Mouse (Mus musculus) embryonic facial prominence, embryonic 11.5 days (tissue): ENCODE results near the gene Lyst. TPM values are rescaled to one million over a fixed set of nuclear protein-coding genes. Genes with fewer than 3 reads are reported as not detected.

Source experiments
- ATAC-seq: fragments of 200-750 bp; cut with Nextera tagmentation; replicated peaks from 2 replicates; pipeline ENCODE4 v1.8.0; 2017; ENCODE audit warnings: low read depth; ENCODE audit not compliant: insufficient number of reproducible peaks, low FRiP score, low TSS enrichment
- DNase-seq: peaks from one replicate; pipeline ENCODE4 v3.0.0-alpha.2; 2015; ENCODE audit warnings: low spot score
- H3K27ac ChIP-seq: fragments of 300-500 bp; sonication (generic); replicated peaks from 2 replicates; pipeline ENCODE4 v1.5.1; 2014; ENCODE audit warnings: mild to moderate bottlenecking, low read depth, low read length, control low read depth
- H3K27me3 ChIP-seq: fragments of 300-500 bp; sonication (generic); 2 replicates; pipeline ENCODE4 v1.6.1; 2014; ENCODE audit warnings: mild to moderate bottlenecking, low read length, moderate library complexity, mixed read lengths; ENCODE audit not compliant: control insufficient read depth, insufficient read depth
- H3K36me3 ChIP-seq: fragments of 300-500 bp; sonication (generic); replicated peaks from 2 replicates; pipeline ENCODE4 v1.6.1; 2014; ENCODE audit warnings: low read depth, mild to moderate bottlenecking, low read length, moderate library complexity, mixed read lengths; ENCODE audit not compliant: control insufficient read depth, insufficient read depth
- H3K4me1 ChIP-seq: fragments of 300-500 bp; sonication (generic); 2 replicates; pipeline ENCODE4 v1.6.1; 2014; ENCODE audit warnings: low read length, mixed read lengths; ENCODE audit not compliant: control insufficient read depth, insufficient read depth
- H3K4me2 ChIP-seq: fragments of 300-500 bp; sonication (generic); 2 replicates; pipeline ENCODE4 v1.6.1; 2014; ENCODE audit warnings: low read depth, mild to moderate bottlenecking, control low read depth, low read length, moderate library complexity
- H3K4me3 ChIP-seq: fragments of 300-500 bp; sonication (generic); 2 replicates; pipeline ENCODE4 v1.5.1; 2014; ENCODE audit warnings: low read depth, low read length, control low read depth
- H3K9ac ChIP-seq: fragments of 300-500 bp; sonication (generic); replicated peaks from 2 replicates; pipeline ENCODE4 v1.6.1; 2014; ENCODE audit warnings: mild to moderate bottlenecking, control low read depth, low read length
- H3K9me3 ChIP-seq: fragments of 300-500 bp; sonication (generic); replicated peaks from 2 replicates; pipeline ENCODE4 v1.6.1; 2016; ENCODE audit warnings: mild to moderate bottlenecking, low read length, inconsistent platforms, mixed read lengths; ENCODE audit not compliant: control insufficient read depth
- WGBS: fragments of 180-500 bp; shearing (Covaris S2); extraction: QIAGEN DNeasy Blood & Tissue Kit; methylation state at CpG from one replicate; pipeline ENCODE4 v1.1.7; 2014; 5-methylcytosine and 5-hydroxymethylcytosine counted together
- polyA plus RNA-seq: library from polyadenylated mRNA; unstranded; fragments of >200 nt; fragmentation: Nextera tagmentation; extraction: Ambion mirVana; gene quantifications from 2 replicates; pipeline ENCODE4 v1.2.1, GENCODE M21; 2014

The Lyst gene
- polyA plus RNA-seq, 1 experiment from 2014 or later: 1.6 TPM

DNA sequence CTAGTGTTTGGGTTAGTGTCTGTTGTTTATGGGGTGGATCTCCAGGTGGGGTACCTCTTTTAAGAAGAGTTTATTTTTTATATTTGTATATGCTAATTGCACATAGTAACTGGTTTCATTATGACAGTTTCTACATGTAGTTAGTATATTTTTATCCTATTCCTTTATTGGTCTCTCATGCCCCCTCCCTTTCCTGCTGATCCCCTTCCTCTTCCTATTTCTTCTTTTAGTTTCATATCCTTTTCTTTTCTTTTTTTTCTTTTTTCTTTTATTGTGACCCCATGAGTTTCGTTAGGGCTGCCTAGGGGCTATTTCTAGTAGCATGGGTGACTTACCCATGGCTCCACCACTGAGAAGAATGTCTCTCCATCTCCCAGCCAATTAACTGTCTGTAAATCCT lies 36.5 kb upstream of the Lyst start:
- H3K4me2 ChIP-seq: no peak overlapping the region
- WGBS: 52% methylated on average over 1 of the region's 1 CpGs
- no peaks in the 10 kb centered on the region for H3K9me3 ChIP-seq
- ATAC-seq (no peak), DNase-seq (no peak)
- H3K36me3 ChIP-seq: no peaks in the 10 kb centered on the region
- no peaks in the 10 kb centered on the region for H3K27me3 ChIP-seq
- no peaks in the 10 kb centered on the region for H3K4me1 ChIP-seq
- H3K9ac ChIP-seq: no peak overlapping the region
- H3K4me3 ChIP-seq: no peak overlapping the region
- no peak overlapping the region for H3K27ac ChIP-seq

DNA sequence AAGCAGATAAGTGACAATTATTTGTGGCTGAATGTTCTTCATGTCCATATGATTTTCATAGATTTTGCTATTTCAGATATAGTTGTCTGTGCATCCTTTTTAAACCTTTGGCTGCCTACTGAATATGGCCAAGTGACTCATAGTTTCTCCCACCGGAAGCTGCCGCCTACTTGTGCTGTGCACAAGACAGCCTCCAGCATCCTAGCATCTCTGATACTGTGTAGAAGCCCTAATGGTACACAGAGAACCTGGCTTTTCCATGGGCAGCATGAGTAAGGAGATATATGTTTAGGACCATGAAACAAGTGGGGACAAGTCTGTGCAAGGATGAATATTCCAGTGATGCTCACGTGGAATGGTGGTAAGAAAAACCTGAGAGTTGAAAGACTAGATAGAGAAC lies 35.0 kb upstream of the Lyst start:
- 92% methylated on average over 3 of the region's 3 CpGs for WGBS
- H3K36me3 ChIP-seq: no peaks in the 10 kb centered on the region
- no peaks in the 10 kb centered on the region for H3K9me3 ChIP-seq
- H3K4me1 ChIP-seq: no peaks in the 10 kb centered on the region
- no peak overlapping the region for H3K4me2 ChIP-seq
- H3K4me3 ChIP-seq: no peak overlapping the region
- DNase-seq (no peak), ATAC-seq (no peak)
- no peak overlapping the region for H3K27ac ChIP-seq
- no peaks in the 10 kb centered on the region for H3K27me3 ChIP-seq
- no peak overlapping the region for H3K9ac ChIP-seq

DNA sequence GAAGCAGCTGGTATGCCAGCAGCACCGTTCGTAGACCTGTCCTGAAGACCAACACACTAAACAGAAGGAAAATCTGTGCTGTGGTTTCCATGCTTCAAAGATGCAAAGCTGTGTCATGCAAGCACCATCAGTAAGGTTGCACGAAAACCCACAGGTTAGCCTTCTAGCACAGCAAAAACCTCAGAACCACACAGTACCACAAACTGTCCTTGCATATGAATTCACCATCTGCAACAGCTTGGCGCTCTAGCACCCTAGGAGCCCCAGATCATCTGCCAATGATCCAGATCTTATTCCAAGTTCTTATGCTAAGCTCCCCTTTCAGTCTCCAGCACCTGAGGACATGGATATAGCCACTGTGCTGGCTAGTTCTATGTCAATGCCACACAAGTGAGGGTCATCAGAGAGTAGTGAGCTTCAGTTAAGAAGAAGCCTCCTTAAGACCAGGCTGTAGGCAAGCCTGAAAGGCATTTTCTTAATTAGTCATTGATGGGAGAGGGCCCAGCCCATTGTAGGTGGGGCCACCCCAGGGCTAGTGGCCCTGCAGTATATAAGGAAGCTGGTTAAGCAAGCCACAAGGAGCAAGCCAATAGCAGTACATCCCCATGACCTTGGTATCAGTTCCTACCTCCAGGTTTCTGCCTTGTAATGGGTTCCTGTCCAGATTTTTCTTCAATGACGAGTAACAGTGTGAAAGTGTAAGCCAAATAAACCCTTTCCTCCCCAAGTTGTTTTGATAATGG lies 33.0 kb upstream of the Lyst start:
- no peak for DNase-seq
- no peaks in the 10 kb centered on the region for H3K4me1 ChIP-seq
- no peaks in the 10 kb centered on the region for H3K27me3 ChIP-seq
- no peaks in the 10 kb centered on the region for H3K9me3 ChIP-seq
- H3K4me2 ChIP-seq: no peak overlapping the region
- no peak overlapping the region for H3K4me3 ChIP-seq
- no peak overlapping the region for H3K27ac ChIP-seq
- WGBS: 83% methylated on average over 5 of the region's 5 CpGs
- no peaks in the 10 kb centered on the region for H3K36me3 ChIP-seq
- H3K9ac ChIP-seq: no peak overlapping the region
- ATAC-seq: no peak

DNA sequence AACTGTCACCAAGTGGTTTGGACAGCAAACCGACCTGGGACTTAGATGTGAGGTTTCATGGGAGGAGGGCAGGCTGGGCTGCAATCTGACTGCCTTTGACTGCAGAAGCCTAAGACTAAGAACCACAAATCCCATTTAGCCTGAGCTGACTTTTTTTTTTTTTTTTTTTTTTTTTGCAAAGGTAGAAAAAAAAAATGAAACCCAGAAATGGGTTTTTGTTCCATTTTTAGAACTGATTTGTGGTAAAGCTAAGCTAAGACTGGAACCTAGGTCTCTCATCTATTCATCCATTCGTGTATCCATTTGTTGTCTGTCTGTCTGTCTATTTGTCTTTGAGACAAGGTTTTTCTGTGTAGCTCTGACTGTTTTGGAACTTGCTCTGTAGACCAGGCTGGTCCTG lies 31.9 kb upstream of the Lyst start:
- Histone ChIP-seq H3K4me3 (no peak overlapping the region), H3K27ac (no peak overlapping the region), H3K36me3 (no peaks in the 10 kb centered on the region), H3K4me2 (no peak overlapping the region), H3K9ac (no peak overlapping the region), H3K27me3 (no peaks in the 10 kb centered on the region), H3K4me1 (no peaks in the 10 kb centered on the region), H3K9me3 (no peaks in the 10 kb centered on the region)
- DNase-seq (no peak), ATAC-seq (no peak)
- 72% methylated on average over 2 of the region's 2 CpGs for WGBS

DNA sequence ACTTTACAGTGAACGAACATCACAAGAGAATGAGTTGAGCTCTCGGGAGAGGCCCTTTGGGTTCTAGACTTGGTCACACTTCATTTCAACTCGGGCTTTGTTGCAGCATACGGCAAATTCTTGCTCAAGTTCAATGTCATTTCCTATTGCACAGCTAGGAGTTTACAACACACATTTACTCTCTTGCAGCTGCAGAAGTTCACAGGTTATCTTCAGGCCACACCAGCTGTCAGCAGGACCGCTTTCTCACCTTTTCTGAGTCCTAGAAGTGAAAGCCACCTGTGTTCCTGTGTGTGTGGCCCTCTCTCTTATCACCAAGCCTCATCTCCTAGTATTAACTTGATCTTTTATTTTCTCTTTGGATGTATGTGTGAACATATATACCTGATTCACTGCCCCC lies 31.3 kb upstream of the Lyst start:
- ATAC-seq: no peak

DNA sequence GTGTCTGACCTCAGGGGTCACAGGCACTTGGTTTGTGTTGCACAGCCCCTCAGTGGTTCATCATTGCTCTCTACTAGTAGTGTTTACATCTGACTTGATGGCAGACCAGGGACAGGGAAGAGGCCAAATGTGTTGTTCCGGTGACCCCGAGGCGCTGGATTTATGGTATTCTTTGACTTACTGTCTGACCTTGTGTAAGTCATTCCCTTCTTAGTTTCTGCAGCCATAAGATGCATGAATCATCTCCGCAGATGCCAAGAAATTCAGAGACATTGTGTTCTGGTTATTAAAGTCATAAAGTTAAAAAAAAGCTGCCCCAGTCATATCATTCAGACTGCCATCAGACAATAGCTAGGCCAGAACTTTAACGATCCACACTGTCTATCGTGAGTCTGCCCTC lies 27.6 kb upstream of the Lyst start:
- H3K36me3 ChIP-seq: no peaks in the 10 kb centered on the region
- no peak for ATAC-seq
- no peaks in the 10 kb centered on the region for H3K9me3 ChIP-seq
- H3K4me1 ChIP-seq: no peaks in the 10 kb centered on the region
- WGBS: 81% methylated on average over 6 of the region's 6 CpGs
- no peak overlapping the region for H3K4me2 ChIP-seq
- H3K27ac ChIP-seq: no peak overlapping the region
- DNase-seq: no peak
- H3K27me3 ChIP-seq: no peaks in the 10 kb centered on the region
- no peak overlapping the region for H3K4me3 ChIP-seq
- H3K9ac ChIP-seq: no peak overlapping the region

More for the DNA sequence above, 31.3 kb upstream of the Lyst start:
- Histone ChIP-seq H3K36me3 (no peaks in the 10 kb centered on the region), H3K27ac (no peak overlapping the region), H3K4me1 (no peaks in the 10 kb centered on the region), H3K4me2 (no peak overlapping the region), H3K27me3 (no peaks in the 10 kb centered on the region), H3K4me3 (no peak overlapping the region), H3K9me3 (no peaks in the 10 kb centered on the region), H3K9ac (no peak overlapping the region)
- 74% methylated on average over 5 of the region's 5 CpGs for WGBS
- DNase-seq: no peak

DNA sequence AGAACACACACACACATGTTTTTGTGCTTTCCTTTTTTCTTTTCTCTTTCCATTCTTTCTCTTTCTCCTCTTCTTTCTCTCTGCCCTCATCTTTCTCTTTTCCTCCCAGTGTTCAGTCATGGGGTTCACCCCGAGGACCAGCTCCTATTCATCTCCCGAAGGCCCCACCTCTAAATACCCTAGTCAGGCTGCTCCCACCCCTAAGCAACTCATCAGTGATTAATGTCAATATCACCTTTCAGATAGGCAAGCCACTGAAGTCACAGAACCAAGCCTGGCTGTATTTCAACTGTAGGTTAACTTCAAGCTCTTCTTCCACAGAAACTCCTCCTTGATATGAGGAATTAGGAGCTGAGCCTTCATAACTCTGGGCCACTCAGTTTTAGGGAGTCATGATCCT lies 26.1 kb upstream of the Lyst start:
- H3K27ac ChIP-seq: no peak overlapping the region
- 61% methylated on average over 2 of the region's 2 CpGs for WGBS

DNA sequence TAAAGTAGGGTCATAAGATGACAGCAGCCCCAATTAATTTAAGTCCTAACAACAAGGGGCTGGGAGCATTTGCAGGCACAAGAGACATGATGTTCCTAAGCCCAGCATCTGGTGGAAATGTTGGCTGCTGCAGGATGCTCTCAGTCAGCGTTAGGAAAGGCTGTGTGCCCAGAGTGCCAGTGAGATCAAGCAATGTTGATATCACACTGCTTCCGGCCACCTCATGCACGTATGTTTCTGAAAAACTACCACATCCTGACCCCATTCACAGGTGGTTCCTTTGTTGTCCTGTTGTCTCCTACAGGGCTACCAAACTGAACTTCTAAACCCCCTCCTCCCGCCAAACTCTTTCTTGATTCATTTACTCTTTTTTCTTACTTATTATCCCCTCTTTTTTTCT lies 25.7 kb upstream of the Lyst start:
- Histone ChIP-seq H3K9me3 (no peaks in the 10 kb centered on the region), H3K9ac (no peak overlapping the region), H3K27me3 (no peaks in the 10 kb centered on the region), H3K27ac (no peak overlapping the region), H3K4me1 (no peaks in the 10 kb centered on the region), H3K36me3 (no peaks in the 10 kb centered on the region), H3K4me3 (no peak overlapping the region), H3K4me2 (no peak overlapping the region)
- ATAC-seq: no peak
- no peak for DNase-seq
- 77% methylated on average over 4 of the region's 4 CpGs for WGBS

More for the DNA sequence above, 26.1 kb upstream of the Lyst start:
- Histone ChIP-seq H3K4me3 (no peak overlapping the region), H3K4me1 (no peaks in the 10 kb centered on the region), H3K4me2 (no peak overlapping the region), H3K9me3 (no peaks in the 10 kb centered on the region), H3K36me3 (no peaks in the 10 kb centered on the region), H3K27me3 (no peaks in the 10 kb centered on the region), H3K9ac (no peak overlapping the region)
- DNase-seq: no peak
- ATAC-seq: no peak
